Mouse (Mus musculus) liver, adult 2 months (tissue): ENCODE data around the gene Flywch2. TPM values are rescaled to one million over a fixed set of nuclear protein-coding genes. Genes with fewer than 3 reads are reported as not detected.

Experiments
- DNase-seq: peaks from one replicate; pipeline ENCODE4 v3.0.0-alpha.2; 2011; ENCODE audit warnings: low read depth, low spot score; ENCODE audit errors: extremely low read depth
- H3K27ac ChIP-seq: fragments of 200-500 bp; replicated peaks from 2 replicates; pipeline ENCODE4 v1.5.1; 2012; ENCODE audit warnings: low read depth, mild to moderate bottlenecking, control low read depth, inconsistent platforms, low read length; ENCODE audit not compliant: insufficient read depth
- H3K27me3 ChIP-seq: fragments of 200-500 bp; 2 replicates; pipeline ENCODE4 v1.6.1; 2012; ENCODE audit warnings: mild to moderate bottlenecking, moderate library complexity, low read length, inconsistent platforms; ENCODE audit not compliant: control insufficient read depth, insufficient read depth
- H3K36me3 ChIP-seq: fragments of 200-500 bp; 2 replicates; pipeline ENCODE4 v1.6.1; 2012; ENCODE audit warnings: low read length, inconsistent platforms; ENCODE audit not compliant: control insufficient read depth, insufficient read depth
- H3K4me1 ChIP-seq: fragments of 200-500 bp; 2 replicates; pipeline ENCODE4 v1.6.1; 2011; ENCODE audit warnings: low read length; ENCODE audit not compliant: control insufficient read depth, insufficient read depth
- H3K4me3 ChIP-seq: fragments of 200-500 bp; 2 replicates; pipeline ENCODE4 v1.5.1; 2011; ENCODE audit warnings: low read depth, mild to moderate bottlenecking, control low read depth, low read length, moderate library complexity; ENCODE audit not compliant: insufficient read depth
- H3K79me2 ChIP-seq: fragments of 200-500 bp; 2 replicates; pipeline ENCODE4 v1.6.1; 2012; ENCODE audit warnings: inconsistent platforms, mild to moderate bottlenecking, low read length, moderate library complexity; ENCODE audit not compliant: control insufficient read depth, insufficient read depth
- H3K9ac ChIP-seq: fragments of 200-500 bp; 2 replicates; pipeline ENCODE4 v1.6.1; 2012; ENCODE audit warnings: low read depth, mild to moderate bottlenecking, control low read depth, inconsistent platforms, low read length
- CTCF ChIP-seq: fragments of 200-500 bp; IDR thresholded peaks from 2 replicates; pipeline ENCODE4 v1.5.1; 2011; ENCODE audit warnings: low read depth, low read length, control low read depth
- POLR2A ChIP-seq: fragments of 200-500 bp; IDR thresholded peaks from 2 replicates; pipeline ENCODE4 v1.6.1; 2011; ENCODE audit warnings: low read length, control low read depth; ENCODE audit not compliant: insufficient read depth; ENCODE audit errors: extremely low read depth
- WGBS: fragments of 180-500 bp; shearing (Covaris S2); methylation state at CpG from one replicate; pipeline ENCODE4 v1.1.7; 2018; 5-methylcytosine and 5-hydroxymethylcytosine counted together
- polyA plus RNA-seq: library from polyadenylated mRNA; depleted of rRNA; stranded (reverse); fragments of >200 nt; gene quantifications from 2 replicates; pipeline ENCODE4 v1.2.3, GENCODE M21; 2012
- total RNA-seq: library from RNA; depleted of rRNA; stranded (reverse); fragments of >200 nt; gene quantifications from 2 replicates; pipeline ENCODE4 v1.2.3, GENCODE M21; 2014

Gene Flywch2
- total and polyA plus RNA-seq, 2 experiments = 1.5 to 2.6 TPM

GRCm38 (mm10) chr17:23755689-23756088 lies 30.2 kb downstream of the Flywch2 start:
- no peak for TF ChIP-seq POLR2A
- TF ChIP-seq CTCF = no peak
- no peaks in the 10 kb centered on the region for H3K4me1 ChIP-seq
- no peaks in the 10 kb centered on the region for H3K79me2 ChIP-seq
- H3K27me3 ChIP-seq = no peaks in the 10 kb centered on the region
- H3K27ac ChIP-seq = peak overlapping the region; percentile 73
- H3K36me3 ChIP-seq = no peaks in the 10 kb centered on the region
- peak overlapping the region; percentile 35; the same call in 1 of the 2 replicates for H3K4me3 ChIP-seq
- no peak for DNase-seq
- WGBS = 85% methylated on average over 13 of the region's 13 CpGs
- H3K9ac ChIP-seq = 0 out of 2 replicates have a peak overlapping the region, but pooled peaks have one; percentile 17

- Histone ChIP-seq H3K27ac (peak overlapping the region; percentile 2; the same call in 1 of the 2 replicates), H3K36me3 (no peaks in the 10 kb centered on the region), H3K79me2 (no peaks in the 10 kb centered on the region), H3K27me3 (0 out of 2 replicates have a peak, but pooled peaks cover 17% of the 10 kb centered on the region), H3K4me1 (no peaks in the 10 kb centered on the region), H3K9ac (peak overlapping the region; percentile 61), H3K4me3 (peak overlapping the region; percentile 27)
- 80% methylated on average over 11 of the region's 11 CpGs for WGBS
- TF ChIP-seq POLR2A (no peak), CTCF (no peak)
- no peak for DNase-seq
Observed at GRCm38 (mm10) chr17:23749400-23750191, 36.3 kb downstream of the Flywch2 start.

- H3K27ac ChIP-seq = peak overlapping the region; percentile 21; the same call in 1 of the 2 replicates
- H3K36me3 ChIP-seq = no peaks in the 10 kb centered on the region
- H3K79me2 ChIP-seq = no peaks in the 10 kb centered on the region
- H3K4me3 ChIP-seq = peak overlapping the region; percentile 27; the same call in 1 of the 2 replicates
- no peaks in the 10 kb centered on the region for H3K4me1 ChIP-seq
- 21% methylated on average over 10 of the region's 10 CpGs for WGBS
- peak overlapping the region; percentile 61 for H3K9ac ChIP-seq
- 0 out of 2 replicates have a peak, but pooled peaks cover 19% of the 10 kb centered on the region for H3K27me3 ChIP-seq
- TF ChIP-seq POLR2A (no peak), CTCF (peak; percentile 50)
- DNase-seq = peak; percentile 73
Observed at GRCm38 (mm10) chr17:23748631-23749391, 37.1 kb downstream of the Flywch2 start.

GRCm38 (mm10) chr17:23748026-23748425 lies 37.9 kb downstream of the Flywch2 start:
- H3K9ac ChIP-seq = no peak overlapping the region
- H3K27ac ChIP-seq = no peak overlapping the region
- H3K4me3 ChIP-seq = no peak overlapping the region
- H3K36me3 ChIP-seq = no peaks in the 10 kb centered on the region
- WGBS = 26% methylated on average over 6 of the region's 6 CpGs
- TF ChIP-seq POLR2A = no peak
- no peak for TF ChIP-seq CTCF
- H3K79me2 ChIP-seq = no peaks in the 10 kb centered on the region
- no peaks in the 10 kb centered on the region for H3K4me1 ChIP-seq
- no peak for DNase-seq
- H3K27me3 ChIP-seq = peaks cover 22% of the 10 kb centered on the region; the same call in 1 of the 2 replicates

GRCm38 (mm10) chr17:23747471-23747870 lies 38.4 kb downstream of the Flywch2 start:
- Histone ChIP-seq H3K79me2 (no peaks in the 10 kb centered on the region), H3K36me3 (no peaks in the 10 kb centered on the region), H3K27me3 (peaks cover 24% of the 10 kb centered on the region), H3K4me3 (no peak overlapping the region), H3K4me1 (no peaks in the 10 kb centered on the region), H3K9ac (no peak overlapping the region), H3K27ac (no peak overlapping the region)
- TF ChIP-seq CTCF = no peak
- TF ChIP-seq POLR2A = no peak
- WGBS = 90% methylated on average over 3 of the region's 3 CpGs
- DNase-seq = no peak

GRCm38 (mm10) chr17:23746767-23747166 lies 39.1 kb downstream of the Flywch2 start:
- Histone ChIP-seq H3K4me1 (no peaks in the 10 kb centered on the region), H3K27me3 (peaks cover 31% of the 10 kb centered on the region), H3K36me3 (no peaks in the 10 kb centered on the region), H3K4me3 (no peak overlapping the region), H3K27ac (no peak overlapping the region), H3K9ac (no peak overlapping the region), H3K79me2 (no peaks in the 10 kb centered on the region)
- TF ChIP-seq POLR2A (no peak), CTCF (no peak)
- no peak for DNase-seq
- WGBS = 83% methylated on average over 3 of the region's 3 CpGs
